Mouse (Mus musculus) layer of hippocampus, postnatal 36 days (tissue): ENCODE measurements at regions not wholly inside any gene's neighbourhood (a gene's known extent, or its start where the extent isn't known, plus 50 kb on each side); places are given as distances from the start of the nearest gene placed in this dataset.
A peak's percentile ranks its signal among the peaks of the same experiment; 100 is the strongest.

Source experiments
- DNase-seq, 2 experiments: peaks; one replicate each; pipeline ENCODE4 v3.0.0; 2022

GRCm38 (mm10) chr7:93424717-93425116 lies 345.1 kb downstream of the Fam181b start:
- DNase-seq, result no peak

DNA sequence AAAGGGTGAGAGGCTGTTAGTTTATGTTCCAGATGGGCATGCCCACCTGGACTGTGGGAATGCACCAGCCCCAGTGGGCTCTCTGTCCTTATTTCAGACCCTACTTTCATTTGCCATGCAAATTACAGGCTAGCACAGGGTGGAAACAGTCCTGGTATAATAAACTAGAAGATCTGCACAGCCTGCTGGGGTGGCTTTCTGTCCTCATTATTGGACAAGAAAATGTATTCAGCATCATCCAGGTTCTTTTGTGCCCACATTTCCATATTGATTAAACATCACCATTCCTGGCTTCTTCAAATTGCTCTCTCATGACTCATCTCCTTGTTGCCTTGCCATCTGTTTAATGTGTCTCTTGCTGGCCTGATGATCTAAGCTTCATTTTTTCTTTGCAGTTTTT lies 355.4 kb downstream of the Fam181b start:
- DNase-seq, result peak; percentile 2 to 12

- no peak for DNase-seq
These were observed 374.4 kb downstream of the Fam181b start for GRCm38 (mm10) chr7:93454071-93454470.

- no peak for DNase-seq
These were observed 383.7 kb downstream of the Fam181b start for GRCm38 (mm10) chr7:93463377-93463776.

DNA sequence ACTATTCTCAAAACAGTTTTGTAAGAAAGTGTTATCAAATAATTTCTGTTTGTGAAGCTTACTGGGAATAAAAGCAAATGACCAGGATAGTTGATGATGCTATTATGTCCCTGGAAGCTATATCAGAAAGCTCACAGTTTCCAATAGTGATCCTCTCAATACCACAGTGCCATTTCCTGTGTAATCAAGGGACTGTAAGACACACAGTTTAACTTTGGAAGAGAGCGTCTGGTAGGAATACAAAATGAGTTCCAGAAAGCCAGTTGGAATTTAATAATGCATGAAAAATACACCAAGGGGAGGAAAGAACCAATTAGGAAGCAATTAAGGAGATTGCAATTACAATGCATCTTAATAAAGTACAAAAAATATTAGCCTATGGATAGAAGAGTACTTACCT lies 393.7 kb downstream of the Fam181b start:
- DNase-seq, result no peak

DNA sequence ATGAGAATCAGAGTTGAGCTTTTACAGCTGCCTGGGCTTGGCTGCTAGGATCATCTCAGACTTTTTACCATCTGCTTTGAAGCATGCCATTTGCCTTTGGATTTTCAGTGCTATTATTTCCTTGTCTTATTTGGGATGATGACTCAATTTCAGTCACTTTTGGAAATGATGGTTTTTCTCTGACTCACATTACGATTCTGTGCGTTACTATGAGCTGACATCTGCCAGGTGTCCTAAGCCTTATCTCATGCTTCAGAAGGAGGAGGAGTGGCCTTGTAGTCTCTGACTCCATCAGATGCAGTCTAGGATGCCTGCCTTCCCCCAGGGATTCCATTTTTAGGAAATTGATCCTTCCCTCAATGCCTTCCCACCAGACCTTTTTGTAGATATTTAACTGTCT lies 431.0 kb downstream of the Fam181b start:
- DNase-seq, result peak; percentile 1

DNA sequence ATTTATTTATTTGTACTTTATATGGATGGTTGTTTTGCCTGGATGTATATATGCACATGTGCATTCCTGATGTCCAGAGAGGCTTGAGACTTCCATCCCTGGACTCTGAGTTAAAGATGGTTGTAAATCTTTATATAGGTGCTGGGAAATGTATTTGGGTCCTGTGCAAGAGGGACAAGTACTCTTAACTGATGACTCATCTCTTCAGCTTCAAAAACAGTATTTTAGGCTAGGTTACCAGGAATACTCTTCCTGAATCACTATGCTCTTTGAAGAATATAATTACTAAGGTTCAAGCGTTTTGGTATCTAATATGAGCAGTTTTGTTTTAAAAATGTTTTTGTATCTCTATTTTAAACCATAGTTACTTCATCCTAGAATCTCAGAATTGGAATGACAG lies 431.6 kb downstream of the Fam181b start:
- no peak for DNase-seq

GRCm38 (mm10) chr7:93559131-93559530 lies 479.5 kb downstream of the Fam181b start:
- DNase-seq, result no peak

DNA sequence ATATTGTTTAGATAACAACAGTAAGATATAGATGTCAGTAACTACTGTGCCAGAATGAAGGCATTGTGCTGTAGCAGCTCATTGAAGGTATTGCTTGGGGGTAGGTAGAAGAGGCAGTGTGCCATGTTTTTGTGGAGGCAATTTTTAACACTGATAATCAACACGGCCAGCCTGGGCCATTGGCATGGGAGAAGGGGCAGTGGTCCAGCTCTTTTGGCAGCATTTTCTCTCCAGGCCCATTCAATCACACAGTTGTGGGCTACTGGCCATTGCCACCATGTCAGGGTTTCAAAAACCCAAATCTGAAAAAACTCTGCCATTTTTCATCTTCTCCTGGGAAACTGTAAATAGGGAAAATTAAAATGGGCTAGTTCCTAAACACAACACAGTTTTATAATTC lies 497.9 kb downstream of the Fam181b start:
- DNase-seq, result peak; percentile 12 to 13

GRCm38 (mm10) chr7:93587121-93587520 lies 507.5 kb downstream of the Fam181b start:
- DNase-seq, result no peak

DNA sequence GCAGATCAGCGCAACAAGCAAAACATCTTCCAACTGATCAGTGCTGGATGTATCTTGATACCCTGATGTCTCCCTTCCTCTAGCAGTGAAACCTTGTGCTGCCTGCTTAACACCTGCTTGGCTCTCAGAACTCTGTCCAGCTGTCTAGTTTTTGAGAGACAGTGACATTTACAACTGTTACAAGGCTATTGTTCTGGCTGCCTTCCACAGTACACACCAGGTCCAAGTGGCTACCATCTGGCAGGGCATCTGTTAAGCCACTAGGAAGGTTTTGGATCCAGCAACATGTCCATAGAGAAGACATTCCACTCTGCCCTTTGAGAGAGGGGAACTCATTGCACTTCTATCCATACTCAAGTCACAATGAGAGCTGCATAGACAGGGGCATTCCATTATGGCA lies 508.4 kb downstream of the Fam181b start:
- DNase-seq, result no peak
